Mouse (Mus musculus) v-Abl transformed pro-B cells (cell line): ENCODE measurements around the gene Pds5b.
"Not testable (repeated sequence)": the region's sequence is repeated elsewhere in the genome, so short reads cannot be mapped to it uniquely, and the experiment has no call there.

Source experiments
- in situ Hi-C, 2 experiments: fragments of 400-800 bp; cut with MboI; formaldehyde crosslinking; loops; one replicate each; pipeline ENCODE4 v1.15.1; 2025; ENCODE audit not compliant: unreplicated experiment in 2 of 2

The Pds5b gene

GRCm38 (mm10) chr5:150682862-150683261, 9.3 kb downstream of the Pds5b start:
- in situ Hi-C loops = not testable (repeated sequence)

- in situ Hi-C loops = no loop called here
Observed at GRCm38 (mm10) chr5:150690685-150691084, 17.1 kb downstream of the Pds5b start.

- in situ Hi-C loops = no loop called here
Observed at GRCm38 (mm10) chr5:150693277-150693676, 19.7 kb downstream of the Pds5b start.

- in situ Hi-C loops = no loop called here
Observed at GRCm38 (mm10) chr5:150702714-150703113, 29.2 kb downstream of the Pds5b start.

- in situ Hi-C loops = loop anchor here (5.0 kb wide), 1 partner anchor 34 kb away; the partner anchor contains the start of gene Pds5b (in 2 of the 2)
Observed at GRCm38 (mm10) chr5:150706651-150707050, 33.1 kb downstream of the Pds5b start.

DNA sequence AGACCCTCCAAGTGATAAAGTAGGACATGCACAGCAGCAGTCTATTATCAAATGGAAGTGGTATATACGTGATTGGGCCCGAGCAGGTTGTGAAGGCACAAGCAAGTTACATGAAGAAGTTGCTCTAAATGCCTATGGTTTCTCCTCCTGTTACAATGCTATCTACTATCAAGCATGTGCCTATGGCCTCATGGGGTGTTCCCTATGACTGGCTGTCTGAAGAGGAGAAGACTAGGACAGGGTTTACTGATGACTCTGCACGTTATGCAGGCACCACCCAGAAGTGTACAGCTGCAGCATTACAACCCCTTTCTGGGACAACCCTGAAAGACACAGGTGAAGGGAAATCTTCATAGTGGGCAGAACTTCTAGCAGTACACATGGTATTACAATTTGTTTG, 33.6 kb downstream of the Pds5b start:
- in situ Hi-C loops = loop anchor here (5.0 kb wide), 1 partner anchor 35 kb away; the partner anchor contains the start of gene Pds5b (in 2 of the 2)

DNA sequence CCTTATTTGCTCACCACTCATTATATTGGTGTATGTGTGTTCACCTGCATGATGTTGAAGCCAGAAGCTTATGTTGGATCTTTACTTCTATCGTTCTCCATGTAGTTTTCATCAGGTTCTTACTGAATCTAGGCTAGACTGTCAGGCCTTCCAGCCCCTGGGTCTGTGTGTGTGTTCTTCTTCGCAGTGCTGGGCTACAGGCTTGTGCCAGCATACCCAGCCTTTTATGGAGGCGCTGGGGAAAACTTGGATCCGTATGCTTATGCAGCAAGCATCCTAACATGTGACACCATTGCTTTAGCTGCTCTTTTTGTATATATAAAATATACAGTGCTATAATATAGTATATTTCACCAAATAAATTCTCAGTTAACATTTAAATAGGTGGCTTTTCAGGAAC, 38.0 kb downstream of the Pds5b start:
- in situ Hi-C loops = no loop called here

DNA sequence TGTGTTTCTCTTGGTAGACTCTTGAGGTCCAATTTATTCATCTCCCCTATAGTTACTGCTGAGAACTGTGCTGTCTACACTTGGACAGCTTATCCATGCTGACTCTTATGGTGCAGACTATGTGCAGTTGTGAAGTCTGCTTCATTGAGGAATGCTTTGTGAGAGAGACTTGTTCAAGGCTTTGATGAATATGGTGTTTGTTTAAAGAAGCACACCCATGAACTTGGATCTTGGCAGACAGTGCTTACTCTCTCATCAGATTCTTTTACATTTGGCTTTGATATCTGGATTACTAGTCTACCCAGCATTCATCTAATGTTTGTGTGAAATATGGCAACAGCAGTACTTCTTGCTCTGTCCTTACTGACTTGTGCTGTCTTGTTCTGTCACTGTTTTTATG, 39.9 kb downstream of the Pds5b start:
- in situ Hi-C loops = no loop called here

DNA sequence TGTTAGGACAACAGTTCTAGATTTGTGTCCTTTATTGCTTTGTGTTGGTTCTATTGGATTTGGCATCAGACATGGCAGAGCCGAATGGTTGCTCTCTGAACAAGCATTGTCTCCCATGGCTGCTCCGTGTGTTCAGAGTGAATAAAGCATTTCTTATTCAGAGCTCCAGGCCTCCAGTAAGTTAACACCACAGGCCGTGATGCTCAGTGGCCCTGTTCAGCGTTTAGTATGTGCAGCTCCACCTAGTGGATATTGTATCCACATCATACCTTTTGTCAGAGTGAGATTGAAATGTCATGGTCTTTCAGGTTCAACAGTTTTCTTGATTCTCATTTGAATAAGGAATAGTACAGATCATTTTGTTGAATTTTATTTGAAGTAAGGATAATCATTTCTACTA, 44.2 kb downstream of the Pds5b start:
- in situ Hi-C loops = loop anchor here (5.0 kb wide), 1 partner anchor 275 kb away; no protein-coding TSS in a partner anchor

DNA sequence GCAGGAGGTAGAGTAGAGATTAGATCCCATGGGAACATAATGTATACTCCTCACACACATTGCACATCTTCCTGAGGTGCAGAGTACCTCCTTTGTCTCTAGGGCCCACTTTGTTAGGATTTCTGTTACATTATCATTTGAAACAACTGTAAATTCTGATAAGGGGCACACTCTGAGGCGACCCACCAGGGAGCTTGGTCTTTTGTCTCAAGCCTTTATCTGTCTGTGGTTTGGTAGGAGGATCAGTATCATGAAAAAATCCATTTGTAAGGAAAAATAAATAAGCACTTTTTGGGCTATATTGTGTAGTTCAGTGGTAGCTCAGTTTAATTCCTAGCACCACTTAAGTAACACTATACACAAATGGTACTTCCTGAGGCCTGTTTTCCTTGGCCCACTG, 51.1 kb downstream of the Pds5b start:
- in situ Hi-C loops = no loop called here

GRCm38 (mm10) chr5:150737028-150737427, 63.5 kb downstream of the Pds5b start:
- in situ Hi-C loops = not testable (repeated sequence)

- in situ Hi-C loops = no loop called here
Observed at GRCm38 (mm10) chr5:150739311-150739710, 65.8 kb downstream of the Pds5b start.

DNA sequence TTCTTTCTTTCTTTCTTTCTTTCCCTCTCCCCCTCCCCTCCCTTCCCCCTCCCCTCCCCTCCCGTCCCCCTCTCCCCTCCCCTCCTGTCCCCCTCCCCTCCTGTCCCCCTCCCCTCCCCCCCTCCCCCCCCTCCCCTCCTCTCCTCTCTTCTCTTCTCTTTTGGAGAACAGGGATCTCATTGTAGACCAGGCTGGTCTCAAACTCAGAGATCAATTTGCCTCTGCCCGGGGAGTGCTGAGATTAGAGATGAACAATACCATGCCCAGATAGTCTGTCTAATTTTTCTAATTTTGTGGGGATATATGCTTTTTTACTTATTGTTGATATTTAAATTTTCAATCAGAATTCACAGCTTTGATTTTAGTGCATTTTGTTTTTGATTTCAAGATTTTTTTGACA, 67.1 kb downstream of the Pds5b start:
- in situ Hi-C loops = no loop called here

DNA sequence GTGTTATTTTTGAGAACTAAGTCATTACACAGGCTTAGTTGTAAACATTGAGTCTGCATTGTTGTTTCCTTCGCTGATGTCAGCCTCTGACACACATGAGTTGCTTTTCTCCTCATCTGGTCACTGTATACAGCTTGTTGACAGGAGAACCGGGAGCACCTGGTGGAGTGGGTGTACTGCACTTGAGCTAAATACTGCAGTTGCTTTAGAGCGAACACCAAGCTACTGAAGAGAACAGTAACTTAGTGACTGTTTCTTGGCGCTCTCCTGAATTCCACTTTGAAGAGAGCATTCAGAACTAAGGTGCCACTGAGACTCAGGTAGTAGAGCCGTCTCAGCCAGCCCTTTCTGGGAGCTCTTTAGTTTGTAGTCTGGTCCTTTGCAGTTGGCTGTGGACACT, 83.1 kb downstream of the Pds5b start:
- in situ Hi-C loops = no loop called here

GRCm38 (mm10) chr5:150772403-150772802, 98.9 kb downstream of the Pds5b start:
- in situ Hi-C loops = no loop called here

DNA sequence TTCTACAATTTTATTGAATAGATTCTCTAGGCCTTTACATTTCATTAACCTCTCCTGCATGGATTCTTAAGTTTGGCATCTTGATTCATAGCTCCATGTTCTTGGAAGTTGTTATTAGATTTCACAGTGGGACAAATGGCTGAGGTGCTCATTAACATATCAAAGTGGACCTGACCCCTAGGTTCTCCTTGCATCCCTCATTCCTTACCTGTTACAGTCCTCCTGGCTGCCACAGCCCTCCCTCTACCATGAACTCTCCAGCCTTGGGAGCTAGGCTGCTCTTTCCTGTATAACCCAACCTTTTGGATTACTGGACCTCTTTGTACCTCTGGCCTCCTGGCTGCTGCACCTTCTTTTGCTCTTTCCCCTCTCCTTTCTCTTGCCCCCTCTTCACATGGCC, 99.5 kb downstream of the Pds5b start:
- in situ Hi-C loops = no loop called here

DNA sequence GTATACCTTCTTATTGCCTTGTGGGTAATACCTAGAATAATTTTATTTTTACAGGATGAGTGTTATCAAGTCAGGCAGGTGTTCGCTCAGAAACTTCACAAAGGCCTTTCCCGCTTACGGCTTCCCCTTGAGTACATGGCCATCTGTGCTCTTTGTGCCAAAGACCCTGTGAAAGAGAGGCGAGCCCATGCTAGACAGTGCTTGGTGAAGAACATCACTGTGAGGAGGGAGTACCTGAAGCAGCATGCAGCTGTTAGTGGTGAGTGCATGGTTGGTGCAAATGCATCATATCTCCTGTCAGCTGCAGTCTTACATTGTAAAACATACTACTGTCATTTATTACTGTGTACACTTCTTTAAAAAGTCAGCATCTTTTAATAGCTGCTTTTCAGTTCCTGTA, 114.7 kb downstream of the Pds5b start:
- in situ Hi-C loops = no loop called here

DNA sequence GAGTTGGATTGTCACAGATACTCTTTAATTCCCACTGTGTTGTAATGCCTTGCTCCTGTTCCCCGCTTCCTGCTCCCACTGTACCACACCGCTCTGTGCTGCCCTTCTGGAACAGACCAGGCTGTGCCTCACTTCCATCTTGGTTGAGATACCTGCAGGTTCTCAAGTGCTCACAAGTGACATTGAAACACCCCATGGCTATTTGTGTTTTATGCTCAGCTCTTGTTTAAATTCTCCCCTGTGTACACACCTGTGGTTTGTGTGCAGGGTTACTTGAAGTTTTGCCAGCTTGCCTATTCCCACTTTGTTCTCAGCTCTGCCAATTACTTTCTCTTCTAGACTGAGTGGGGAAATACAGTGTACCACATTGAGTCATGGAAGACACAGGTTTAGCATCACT, 115.5 kb downstream of the Pds5b start:
- in situ Hi-C loops = no loop called here

- in situ Hi-C loops = no loop called here
Observed at GRCm38 (mm10) chr5:150794181-150794580, 120.6 kb downstream of the Pds5b start.

GRCm38 (mm10) chr5:150800056-150800455, 126.5 kb downstream of the Pds5b start:
- in situ Hi-C loops = no loop called here

DNA sequence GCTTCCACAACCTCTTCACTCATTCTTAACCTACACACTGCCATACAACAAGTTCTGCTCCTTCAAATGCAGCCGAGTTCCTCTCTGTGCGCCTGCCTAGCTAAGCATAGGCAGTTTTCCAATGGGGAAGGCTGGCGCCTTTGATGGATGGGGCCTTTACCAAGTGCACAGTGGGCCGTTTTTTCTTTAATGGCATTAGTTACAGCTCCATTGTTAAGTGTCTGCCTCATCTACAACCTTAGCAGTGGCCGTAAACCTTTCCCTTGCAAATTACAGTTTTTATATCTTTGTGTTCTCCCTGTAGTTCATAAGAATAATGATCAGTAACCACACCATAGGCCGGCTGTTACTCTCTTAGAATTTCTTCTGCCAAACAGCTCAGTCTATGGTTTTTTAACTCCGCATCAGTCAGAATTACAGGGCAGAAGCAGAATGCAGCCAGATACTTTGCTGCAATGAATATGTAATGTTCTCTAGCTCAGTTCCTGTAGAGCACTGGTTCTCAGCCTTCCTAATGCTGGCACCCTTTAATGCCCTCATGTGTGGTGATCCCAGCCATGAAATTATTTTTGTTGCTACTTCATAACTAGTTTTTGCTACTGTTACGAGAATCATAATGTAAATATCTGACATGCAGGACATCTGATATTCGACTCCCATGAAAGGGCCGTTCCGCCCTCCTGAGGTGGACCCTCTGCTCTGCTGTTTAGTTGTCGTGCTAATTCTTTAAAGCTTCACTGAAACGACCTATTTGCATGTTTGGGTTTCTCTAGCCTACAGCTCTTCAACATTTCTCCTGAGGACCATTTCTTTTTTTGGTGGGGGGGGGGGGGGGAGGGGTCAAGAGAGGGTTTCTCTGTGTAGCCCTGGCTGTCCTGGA, 140.8 kb downstream of the Pds5b start:
- in situ Hi-C loops = no loop called here

DNA sequence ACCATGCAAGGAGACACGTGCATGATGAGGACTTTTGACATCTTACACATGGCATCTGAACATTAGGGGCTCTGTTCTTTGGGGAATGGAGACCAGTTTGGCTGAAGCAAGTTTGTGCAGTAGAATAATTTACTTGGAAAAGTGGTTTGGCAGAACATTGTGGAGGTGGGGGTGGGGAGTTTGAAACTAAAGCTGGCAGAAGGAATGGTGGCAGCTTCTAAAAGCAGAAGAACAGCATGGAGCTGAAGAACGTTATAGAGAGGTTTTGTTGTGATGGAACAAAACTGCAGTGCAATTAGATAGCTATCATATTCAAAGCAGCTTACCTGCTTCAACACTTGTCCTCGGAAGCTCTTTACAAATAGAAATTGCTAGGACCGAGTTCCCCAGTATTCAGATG, 141.9 kb downstream of the Pds5b start:
- in situ Hi-C loops = no loop called here
